Mouse (Mus musculus) telencephalon, adult 2 months (tissue): ENCODE measurements around the gene Gm14410.
"Not testable (repeated sequence)": the region's sequence is repeated elsewhere in the genome, so short reads cannot be mapped to it uniquely, and the experiment has no call there.

ENCODE experiments used
- DNase-seq: peaks from one replicate; pipeline ENCODE4 v3.0.0-alpha.2; 2011; ENCODE audit warnings: low read depth, low spot score

The Gm14410 gene

DNA sequence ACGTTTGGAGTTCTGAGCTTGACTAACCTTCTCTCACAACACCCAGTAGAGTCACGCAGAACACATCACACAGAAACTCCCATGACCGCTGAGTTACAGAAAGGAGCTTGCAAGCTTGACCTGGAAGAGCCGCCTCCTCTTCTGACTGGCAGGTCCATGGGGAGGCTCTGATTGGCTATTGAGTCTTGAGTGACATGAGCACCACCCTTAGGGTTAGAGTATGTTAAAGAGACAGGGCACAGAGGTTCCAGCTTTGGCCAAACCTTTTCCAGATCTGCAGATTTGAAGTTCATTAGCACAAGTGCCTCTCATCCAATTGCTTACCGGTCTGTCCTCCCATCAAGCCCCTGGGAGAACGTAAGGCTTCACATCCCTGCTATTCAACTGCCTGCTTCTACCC, at the start of gene Gm14410:
Gene Gm14410, minus strand, starts transcription at position 81 of the 400 bp plus-strand sequence.
- not testable (repeated sequence) for DNase-seq

DNA sequence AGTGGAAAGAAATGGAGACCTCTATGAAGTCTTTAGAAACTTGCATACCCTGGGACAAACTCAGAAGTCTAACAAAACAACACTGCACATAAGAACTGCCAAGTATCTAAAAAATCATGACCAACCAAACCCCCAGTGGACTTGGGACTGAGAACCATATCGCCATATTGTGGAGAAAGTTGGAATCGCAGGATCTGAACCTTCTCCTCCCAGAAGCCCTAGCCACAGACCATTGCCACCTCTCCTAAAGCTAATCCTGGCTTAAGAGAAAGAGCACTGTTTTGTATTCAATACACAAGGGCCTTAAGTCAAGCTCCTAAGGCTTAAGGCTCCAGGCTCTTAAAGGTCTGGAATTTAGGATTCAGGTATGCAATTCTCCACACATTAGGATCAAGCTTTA, 41.2 kb upstream of the Gm14410 start:
- DNase-seq = not testable (repeated sequence)

DNA sequence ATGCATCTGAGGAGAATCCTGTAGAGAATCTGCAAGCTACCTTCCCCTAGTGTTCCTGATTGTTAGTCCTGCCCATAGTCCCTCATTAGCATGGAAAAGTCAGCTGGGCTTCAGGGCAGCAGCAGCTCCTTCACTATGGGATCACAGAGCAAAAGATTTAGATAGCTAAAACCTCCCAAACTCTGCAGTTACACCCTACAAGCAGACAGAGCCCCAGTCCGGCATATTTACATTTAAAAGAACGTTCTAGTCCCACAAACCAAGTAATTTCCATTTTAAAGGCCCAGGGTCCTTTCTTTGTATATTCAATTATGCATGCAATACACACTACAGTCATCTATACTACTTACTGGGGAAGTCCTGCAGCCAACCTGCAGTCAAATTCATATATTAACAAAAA, 24.2 kb upstream of the Gm14410 start:
- DNase-seq = not testable (repeated sequence)

DNA sequence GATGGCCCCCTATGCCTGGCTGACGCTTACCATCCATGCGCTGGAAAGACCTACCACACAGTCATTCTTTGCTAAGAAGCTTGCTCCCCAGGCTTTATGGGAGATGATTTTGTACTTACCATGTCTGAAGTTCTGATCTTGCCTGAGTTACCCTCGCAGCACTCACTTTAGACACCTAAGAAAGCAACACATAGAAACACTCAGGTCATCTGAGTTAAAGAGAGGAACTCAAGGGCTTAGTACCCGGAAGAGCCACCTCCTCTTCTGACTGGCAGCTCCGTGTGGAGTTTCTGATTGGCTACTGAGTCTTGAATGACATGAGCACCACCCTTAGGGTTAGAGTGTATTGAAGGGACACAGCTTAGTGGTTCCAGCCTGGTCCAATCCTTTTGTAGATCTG, 33.5 kb downstream of the Gm14410 start:
- DNase-seq = not testable (repeated sequence)
